Mouse (Mus musculus) bone marrow macrophage, adult 2 months (primary cell): ENCODE results near the gene Hs2st1. TPM values are rescaled to one million over a fixed set of nuclear protein-coding genes. Genes with fewer than 3 reads are reported as not detected.
"Not testable (repeated sequence)": the region's sequence is repeated elsewhere in the genome, so short reads cannot be mapped to it uniquely, and the experiment has no call there.

Experiments used
- H3K27ac ChIP-seq: 2 replicates; pipeline ENCODE4 v1.5.1; 2012; ENCODE audit warnings: low read depth, low read length; ENCODE audit not compliant: insufficient read depth
- H3K4me1 ChIP-seq: 2 replicates; pipeline ENCODE4 v1.6.1; 2012; ENCODE audit warnings: low read length; ENCODE audit not compliant: control insufficient read depth, insufficient read depth
- H3K4me3 ChIP-seq: 2 replicates; pipeline ENCODE4 v1.5.1; 2012; ENCODE audit warnings: mild to moderate bottlenecking, low read length, moderate library complexity; ENCODE audit not compliant: insufficient read depth
- CTCF ChIP-seq: IDR thresholded peaks from 2 replicates; pipeline ENCODE4 v1.5.1; 2012; ENCODE audit warnings: low read depth, mild to moderate bottlenecking, low read length, moderate library complexity
- POLR2A ChIP-seq: IDR thresholded peaks from 2 replicates; pipeline ENCODE4 v1.6.1; 2012; ENCODE audit warnings: mild to moderate bottlenecking, low read depth, low read length, borderline replicate concordance
- polyA plus RNA-seq: library from polyadenylated mRNA; stranded (reverse); fragments of >200 nt; gene quantifications from 2 replicates; pipeline ENCODE4 v1.2.4, GENCODE M21; 2012; ENCODE audit not compliant: missing spikeins, insufficient read depth, insufficient read length

Hs2st1 gene
- polyA plus RNA-seq, 1 experiment: 31.0 TPM

- H3K4me3 ChIP-seq: no peak overlapping the region
- no peak for TF ChIP-seq POLR2A
- TF ChIP-seq CTCF: no peak
- H3K27ac ChIP-seq: no peak overlapping the region
- peaks cover 30% of the 10 kb centered on the region for H3K4me1 ChIP-seq
Observed at GRCm38 (mm10) chr3:144608090-144608489, 38.1 kb upstream of the Hs2st1 start.

- TF ChIP-seq CTCF (peak; percentile 79), POLR2A (no peak)
- H3K4me3 ChIP-seq: no peak overlapping the region
- peak overlapping the region; percentile 38 for H3K27ac ChIP-seq
- H3K4me1 ChIP-seq: peaks cover 40% of the 10 kb centered on the region
Observed at GRCm38 (mm10) chr3:144606449-144606848, 36.5 kb upstream of the Hs2st1 start.

- not testable (repeated sequence) for H3K4me3 ChIP-seq, H3K27ac ChIP-seq
- peaks cover 40% of the 10 kb centered on the region for H3K4me1 ChIP-seq
Observed at GRCm38 (mm10) chr3:144605811-144606210, 35.8 kb upstream of the Hs2st1 start.

DNA sequence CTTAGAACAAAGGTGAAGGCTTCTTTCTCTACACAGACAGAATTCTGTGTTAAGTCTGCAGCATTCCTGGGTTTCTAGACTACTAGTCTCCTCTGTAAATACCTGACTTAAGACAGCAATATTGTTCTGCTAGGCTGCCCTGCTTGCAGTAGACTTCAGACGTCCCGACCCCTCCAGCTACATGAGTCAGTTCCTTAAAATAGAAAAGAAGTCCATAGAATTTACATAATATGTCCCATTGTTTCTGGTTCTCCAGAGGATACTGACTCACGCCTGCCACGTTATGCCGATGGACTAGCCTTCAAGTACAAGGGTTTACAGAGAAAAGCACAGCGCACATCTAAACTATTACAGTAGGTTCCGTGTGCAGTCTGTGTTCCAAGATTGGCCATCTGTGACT, 34.2 kb upstream of the Hs2st1 start:
- H3K4me3 ChIP-seq: no peak overlapping the region
- peaks cover 40% of the 10 kb centered on the region for H3K4me1 ChIP-seq
- peak overlapping the region; percentile 58; the same call in 1 of the 2 replicates for H3K27ac ChIP-seq
- TF ChIP-seq CTCF: no peak
- no peak for TF ChIP-seq POLR2A

DNA sequence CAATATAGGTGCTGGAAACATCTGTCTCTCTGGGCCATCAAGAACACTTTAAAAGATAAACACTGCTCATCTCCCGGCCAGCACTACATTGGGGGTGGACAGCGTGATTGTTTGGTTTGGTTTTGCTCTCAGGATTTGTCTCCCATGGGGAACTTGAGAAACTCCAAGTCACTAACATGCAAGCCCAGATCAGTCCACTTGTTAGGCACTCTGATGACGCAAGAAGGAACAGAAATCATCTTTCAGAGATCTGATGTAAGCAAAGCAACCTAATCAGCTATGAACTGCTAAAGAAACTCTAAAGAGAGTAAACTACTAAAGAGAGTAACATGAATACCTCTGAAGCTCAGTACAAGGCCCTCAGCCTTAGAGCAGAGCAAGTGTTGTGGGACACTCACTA, 33.6 kb upstream of the Hs2st1 start:
- Histone ChIP-seq H3K4me3 (no peak overlapping the region), H3K27ac (peak overlapping the region; percentile 58), H3K4me1 (peaks cover 40% of the 10 kb centered on the region)
- TF ChIP-seq POLR2A (no peak), CTCF (no peak)

- Histone ChIP-seq H3K4me1 (peaks cover 40% of the 10 kb centered on the region), H3K27ac (peak overlapping the region; percentile 58), H3K4me3 (no peak overlapping the region)
- no peak for TF ChIP-seq CTCF
- TF ChIP-seq POLR2A: no peak
Observed at GRCm38 (mm10) chr3:144602819-144603218, 32.8 kb upstream of the Hs2st1 start.

DNA sequence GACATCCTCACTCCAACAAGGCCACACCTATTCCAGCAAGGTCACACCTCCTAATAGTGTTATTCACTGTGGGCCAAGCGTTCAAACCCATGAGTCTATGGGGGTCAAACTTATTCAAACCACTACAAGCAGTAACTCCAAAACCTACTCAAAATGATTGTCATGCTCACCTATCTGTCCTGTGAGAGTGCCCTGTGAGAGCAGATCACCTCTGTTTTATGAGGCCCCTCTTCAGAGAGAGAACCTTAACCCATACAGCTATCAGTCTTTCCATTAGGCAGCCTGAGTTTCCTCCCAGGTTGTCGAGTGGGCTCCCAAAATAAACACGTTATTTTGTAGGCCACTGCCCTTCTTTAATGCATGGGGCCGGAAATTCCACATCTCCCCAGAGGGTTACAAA, 32.4 kb upstream of the Hs2st1 start:
- H3K4me1 ChIP-seq: peaks cover 39% of the 10 kb centered on the region
- H3K27ac ChIP-seq: peak overlapping the region; percentile 58
- no peak overlapping the region for H3K4me3 ChIP-seq
- TF ChIP-seq POLR2A: no peak
- no peak for TF ChIP-seq CTCF

- Histone ChIP-seq H3K27ac (no peak overlapping the region), H3K4me3 (no peak overlapping the region), H3K4me1 (peaks cover 9% of the 10 kb centered on the region)
- TF ChIP-seq POLR2A (no peak), CTCF (no peak)
Observed at GRCm38 (mm10) chr3:144597790-144598467, 27.9 kb upstream of the Hs2st1 start.

DNA sequence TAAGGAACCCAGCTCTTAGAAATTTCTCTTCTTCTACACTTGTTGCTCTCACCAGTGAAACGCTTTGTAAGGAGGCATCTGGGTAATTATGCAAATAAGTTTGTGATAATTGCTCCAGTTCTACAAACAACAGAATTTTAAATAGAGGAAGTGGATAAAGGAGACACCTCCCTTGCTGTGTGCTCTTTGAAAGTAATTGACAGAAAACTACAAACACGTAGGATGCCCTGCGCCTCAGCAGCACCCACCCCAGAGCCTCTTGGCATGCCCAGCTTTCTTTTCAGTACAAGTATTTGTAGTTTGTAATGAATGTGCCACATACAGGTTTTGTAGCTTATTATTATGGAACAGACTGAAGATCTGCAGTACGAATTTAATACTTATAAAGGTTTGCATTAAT, 27.1 kb upstream of the Hs2st1 start:
- Histone ChIP-seq H3K4me3 (no peak overlapping the region), H3K4me1 (peaks cover under 1% of the 10 kb centered on the region; the same call in 1 of the 2 replicates), H3K27ac (no peak overlapping the region)
- no peak for TF ChIP-seq CTCF
- TF ChIP-seq POLR2A: no peak

DNA sequence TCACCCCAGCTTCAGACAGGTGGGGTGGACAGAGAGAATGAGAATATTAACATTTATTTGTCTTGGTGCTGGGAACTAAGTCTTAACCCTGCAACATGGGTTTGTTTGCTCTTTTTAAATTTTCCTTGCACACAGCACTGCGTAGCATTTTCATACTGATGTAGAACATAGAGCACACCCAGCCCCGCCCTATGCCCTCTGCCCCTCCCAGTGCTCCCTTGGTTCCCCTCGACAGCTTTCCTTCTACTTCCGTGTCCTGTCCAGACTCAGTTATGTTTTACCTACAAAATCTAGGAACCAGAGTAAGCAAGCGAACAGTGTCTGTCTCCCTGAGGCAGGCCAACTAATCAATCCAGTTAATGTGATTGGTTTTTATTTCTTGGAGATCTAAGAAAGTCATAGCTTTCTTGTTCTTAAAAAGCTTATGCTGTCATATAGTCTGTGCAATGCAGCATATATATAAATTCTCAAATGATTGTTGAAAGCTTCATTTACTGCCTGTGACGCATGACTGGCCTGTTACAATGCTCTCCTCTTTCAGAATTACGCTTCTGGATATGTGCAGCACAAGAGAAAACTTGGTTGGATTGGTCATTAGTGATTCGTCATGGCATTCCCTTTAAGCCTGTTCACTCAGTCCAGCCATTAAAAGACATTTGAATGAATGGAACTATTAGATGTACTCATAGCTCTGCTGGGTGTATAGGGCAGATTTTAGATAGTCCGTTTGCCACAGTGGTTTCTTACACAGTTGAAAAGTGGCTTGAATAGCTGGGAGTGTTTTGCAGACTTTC, 23.2 kb upstream of the Hs2st1 start:
- Histone ChIP-seq H3K4me3 (no peak overlapping the region), H3K27ac (no peak overlapping the region), H3K4me1 (peaks cover 12% of the 10 kb centered on the region)
- no peak for TF ChIP-seq POLR2A
- TF ChIP-seq CTCF: no peak
